Mouse (Mus musculus) olfactory bulb, adult 2 months (tissue): ENCODE data around the gene Cript.

Source experiments
- CTCF ChIP-seq: fragments of 200-500 bp; IDR thresholded peaks from 2 replicates; pipeline ENCODE4 v1.5.1; 2012; ENCODE audit warnings: low read depth, mild to moderate bottlenecking, low read length, moderate library complexity; ENCODE audit not compliant: insufficient read depth
- POLR2A ChIP-seq: fragments of 200-500 bp; IDR thresholded peaks from 2 replicates; pipeline ENCODE4 v1.6.1; 2012; ENCODE audit warnings: mild to moderate bottlenecking, low read depth, low read length, moderate library complexity; ENCODE audit not compliant: insufficient read depth

- TF ChIP-seq CTCF: no peak
- no peak for TF ChIP-seq POLR2A
Measured at GRCm38 (mm10) chr17:86988161-86988560, 37.2 kb upstream of the Cript start.
